Mouse (Mus musculus) stomach, embryonic 15.5 days (tissue): ENCODE measurements around the gene Plekha8. TPM values are rescaled to one million over a fixed set of nuclear protein-coding genes. Genes with fewer than 3 reads are reported as not detected.

ENCODE experiments used
- ATAC-seq: fragments of 200-750 bp; cut with Nextera tagmentation; 2 replicates; pipeline ENCODE4 v1.8.0; 2017; ENCODE audit warnings: low read depth, moderate number of reproducible peaks, moderate TSS enrichment; ENCODE audit not compliant: insufficient read depth, low FRiP score
- H3K27ac ChIP-seq: fragments of 300-500 bp; sonication (generic); 2 replicates; pipeline ENCODE4 v1.5.1; 2015; ENCODE audit warnings: mild to moderate bottlenecking, inconsistent platforms
- H3K27me3 ChIP-seq: fragments of 300-500 bp; sonication (generic); replicated peaks from 2 replicates; pipeline ENCODE4 v1.6.1; 2015; ENCODE audit warnings: inconsistent platforms
- H3K36me3 ChIP-seq: fragments of 300-500 bp; sonication (generic); 2 replicates; pipeline ENCODE4 v1.6.1; 2015; ENCODE audit warnings: inconsistent platforms
- H3K4me1 ChIP-seq: fragments of 300-500 bp; sonication (generic); 2 replicates; pipeline ENCODE4 v1.6.1; 2015; ENCODE audit warnings: inconsistent platforms
- H3K4me2 ChIP-seq: fragments of 300-500 bp; sonication (generic); 2 replicates; pipeline ENCODE4 v1.6.1; 2015; ENCODE audit warnings: mild to moderate bottlenecking, inconsistent platforms
- H3K4me3 ChIP-seq: fragments of 300-500 bp; sonication (generic); replicated peaks from 2 replicates; pipeline ENCODE4 v1.5.1; 2015; ENCODE audit warnings: inconsistent platforms
- H3K9ac ChIP-seq: fragments of 300-500 bp; sonication (generic); 2 replicates; pipeline ENCODE4 v1.6.1; 2015; ENCODE audit warnings: inconsistent platforms
- H3K9me3 ChIP-seq: fragments of 300-500 bp; sonication (generic); 2 replicates; pipeline ENCODE4 v1.6.1; 2016; ENCODE audit warnings: inconsistent platforms
- WGBS: fragments of 180-500 bp; shearing (Covaris S2); methylation state at CpG from one replicate; pipeline ENCODE4 v1.1.7; 2015; 5-methylcytosine and 5-hydroxymethylcytosine counted together
- polyA plus RNA-seq: library from polyadenylated mRNA; unstranded; fragments of >200 nt; fragmentation: Nextera tagmentation; extraction: Ambion mirVana; gene quantifications from 2 replicates; pipeline ENCODE4 v1.2.1, GENCODE M21; 2015

Plekha8 gene
- polyA plus RNA-seq, 1 experiment from 2014 or later: 5.8 TPM

GRCm38 (mm10) chr6:54672901-54673300, 78.0 kb downstream of the Plekha8 start:
- Histone ChIP-seq H3K4me1 (no peaks in the 10 kb centered on the region), H3K36me3 (no peaks in the 10 kb centered on the region), H3K9me3 (no peaks in the 10 kb centered on the region), H3K27me3 (no peaks in the 10 kb centered on the region), H3K4me3 (no peak overlapping the region), H3K9ac (no peak overlapping the region), H3K27ac (no peak overlapping the region), H3K4me2 (no peak overlapping the region)
- 51% methylated on average over 5 of the region's 5 CpGs for WGBS
- ATAC-seq: no peak

- WGBS: 72% methylated on average over 5 of the region's 5 CpGs
- Histone ChIP-seq H3K36me3 (no peaks in the 10 kb centered on the region), H3K4me2 (no peak overlapping the region), H3K4me3 (no peak overlapping the region), H3K27me3 (0 out of 2 replicates have a peak, but pooled peaks cover 4% of the 10 kb centered on the region), H3K9ac (no peak overlapping the region), H3K4me1 (0 out of 2 replicates have a peak, but pooled peaks cover 12% of the 10 kb centered on the region), H3K27ac (no peak overlapping the region), H3K9me3 (no peaks in the 10 kb centered on the region)
- ATAC-seq: no peak
Measured at GRCm38 (mm10) chr6:54679686-54680085, 84.8 kb downstream of the Plekha8 start.

GRCm38 (mm10) chr6:54680891-54681745, 86.2 kb downstream of the Plekha8 start, which contains the start of gene Mturn:
Gene Mturn (plus strand): TSS chr6:54681624.
- peak; percentile 97 for ATAC-seq
- WGBS: 3% methylated on average over 48 of the region's 48 CpGs

DNA sequence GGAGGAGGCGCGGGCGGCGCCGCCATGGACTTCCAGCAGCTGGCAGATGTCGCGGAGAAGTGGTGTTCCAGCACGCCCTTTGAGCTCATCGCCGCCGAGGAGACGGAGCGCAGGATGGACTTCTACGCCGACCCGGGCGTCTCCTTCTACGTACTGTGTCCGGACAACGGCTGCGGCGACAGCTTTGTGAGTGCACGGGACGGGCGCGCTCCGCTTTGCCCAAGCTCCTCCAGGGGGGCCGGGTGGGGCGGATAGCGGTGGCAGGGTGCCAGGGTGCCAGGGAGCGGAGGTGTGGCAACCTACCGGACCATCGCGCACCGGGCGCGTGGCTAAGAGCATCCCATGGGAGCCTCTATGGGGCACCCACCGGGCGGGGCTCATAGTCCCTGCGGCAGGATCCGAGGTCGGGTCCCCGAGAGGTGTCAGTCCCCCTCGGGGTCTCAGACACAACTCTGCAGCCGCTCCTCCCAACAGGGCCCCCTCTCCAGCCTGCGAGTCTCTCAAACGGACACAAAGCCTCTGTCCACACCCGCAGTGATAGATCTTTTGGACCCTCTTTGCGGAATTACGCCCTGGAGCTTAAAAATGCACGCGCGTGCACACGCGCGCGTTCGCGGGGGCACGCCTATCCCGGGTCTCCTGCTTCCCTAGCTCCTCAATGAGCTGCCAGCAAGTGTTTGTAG, 87.0 kb downstream of the Plekha8 start:
- H3K4me1 ChIP-seq: 0 out of 2 replicates have a peak, but pooled peaks cover 12% of the 10 kb centered on the region
- WGBS: under 1% methylated on average over 60 of the region's 61 CpGs
- H3K4me2 ChIP-seq: peak overlapping the region; percentile 94
- peak overlapping the region; percentile 35 for H3K9ac ChIP-seq
- H3K27me3 ChIP-seq: 0 out of 2 replicates have a peak, but pooled peaks cover 7% of the 10 kb centered on the region
- peak overlapping the region; percentile 79 for H3K4me3 ChIP-seq
- no peaks in the 10 kb centered on the region for H3K9me3 ChIP-seq
- H3K27ac ChIP-seq: peak overlapping the region; percentile 55
- no peaks in the 10 kb centered on the region for H3K36me3 ChIP-seq
- peak; percentile 50; the same call in 1 of the 2 replicates for ATAC-seq

More at GRCm38 (mm10) chr6:54680891-54681745, 86.2 kb downstream of the Plekha8 start, which contains the start of gene Mturn:
- Histone ChIP-seq H3K9ac (peak within 1 kb of the TSS; percentile 35), H3K36me3 (no peaks in the 10 kb centered on the region), H3K9me3 (no peaks in the 10 kb centered on the region), H3K4me2 (peak within 1 kb of the TSS; percentile 94), H3K27me3 (0 out of 2 replicates have a peak, but pooled peaks cover 7% of the 10 kb centered on the region), H3K4me3 (peak within 1 kb of the TSS; percentile 79), H3K4me1 (0 out of 2 replicates have a peak, but pooled peaks cover 12% of the 10 kb centered on the region), H3K27ac (peak within 1 kb of the TSS; percentile 55)

DNA sequence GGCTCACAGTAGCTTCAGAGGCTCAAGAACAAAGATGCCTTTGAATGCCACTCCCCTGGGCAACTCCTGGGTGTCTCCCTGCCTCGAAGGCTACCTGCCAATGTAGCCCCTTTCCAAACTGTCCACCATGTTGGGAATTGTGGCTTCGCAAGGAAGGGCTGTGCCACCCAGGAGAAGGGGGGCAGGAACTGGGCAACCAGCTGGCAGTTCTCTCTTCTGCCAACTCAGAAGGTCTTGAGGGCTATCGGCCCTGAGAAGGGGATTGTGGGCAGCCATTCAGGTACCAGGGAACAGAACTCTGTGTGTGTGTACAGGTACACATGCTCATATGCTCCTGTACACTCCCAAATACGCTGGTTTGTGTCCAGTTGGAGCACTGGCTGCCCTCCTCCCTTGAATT, 89.2 kb downstream of the Plekha8 start:
- no peak overlapping the region for H3K4me3 ChIP-seq
- H3K4me2 ChIP-seq: no peak overlapping the region
- ATAC-seq: no peak
- 84% methylated on average over 4 of the region's 4 CpGs for WGBS
- no peak overlapping the region for H3K27ac ChIP-seq
- no peak overlapping the region for H3K9ac ChIP-seq
- 0 out of 2 replicates have a peak, but pooled peaks cover 12% of the 10 kb centered on the region for H3K4me1 ChIP-seq
- 0 out of 2 replicates have a peak, but pooled peaks cover 7% of the 10 kb centered on the region for H3K27me3 ChIP-seq
- no peaks in the 10 kb centered on the region for H3K36me3 ChIP-seq
- no peaks in the 10 kb centered on the region for H3K9me3 ChIP-seq

DNA sequence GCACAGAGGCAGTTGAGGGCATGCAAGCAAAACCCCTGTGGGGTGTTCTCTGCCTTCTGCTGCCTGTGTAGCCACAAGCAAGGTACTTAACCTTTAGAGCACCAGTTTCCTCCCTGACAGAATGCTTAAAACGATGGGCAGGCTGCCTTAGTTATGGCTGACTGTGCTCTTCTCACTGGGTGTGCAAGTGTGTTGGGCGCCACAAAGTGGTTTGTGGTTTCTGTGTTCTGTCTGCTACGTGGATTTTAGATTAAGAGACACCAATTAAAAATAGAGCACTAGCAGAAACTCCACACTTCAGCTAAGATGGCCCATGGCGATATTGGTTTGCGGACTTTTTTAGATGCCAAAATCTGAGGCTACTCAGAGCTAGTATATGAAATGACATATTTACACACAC, 90.2 kb downstream of the Plekha8 start:
- no peak overlapping the region for H3K4me2 ChIP-seq
- WGBS: 79% methylated on average over 5 of the region's 5 CpGs
- ATAC-seq: no peak
- H3K9ac ChIP-seq: no peak overlapping the region
- H3K4me1 ChIP-seq: 0 out of 2 replicates have a peak, but pooled peaks cover 12% of the 10 kb centered on the region
- H3K27ac ChIP-seq: no peak overlapping the region
- H3K4me3 ChIP-seq: no peak overlapping the region
- H3K36me3 ChIP-seq: no peaks in the 10 kb centered on the region
- H3K9me3 ChIP-seq: no peaks in the 10 kb centered on the region
- 0 out of 2 replicates have a peak, but pooled peaks cover 3% of the 10 kb centered on the region for H3K27me3 ChIP-seq

DNA sequence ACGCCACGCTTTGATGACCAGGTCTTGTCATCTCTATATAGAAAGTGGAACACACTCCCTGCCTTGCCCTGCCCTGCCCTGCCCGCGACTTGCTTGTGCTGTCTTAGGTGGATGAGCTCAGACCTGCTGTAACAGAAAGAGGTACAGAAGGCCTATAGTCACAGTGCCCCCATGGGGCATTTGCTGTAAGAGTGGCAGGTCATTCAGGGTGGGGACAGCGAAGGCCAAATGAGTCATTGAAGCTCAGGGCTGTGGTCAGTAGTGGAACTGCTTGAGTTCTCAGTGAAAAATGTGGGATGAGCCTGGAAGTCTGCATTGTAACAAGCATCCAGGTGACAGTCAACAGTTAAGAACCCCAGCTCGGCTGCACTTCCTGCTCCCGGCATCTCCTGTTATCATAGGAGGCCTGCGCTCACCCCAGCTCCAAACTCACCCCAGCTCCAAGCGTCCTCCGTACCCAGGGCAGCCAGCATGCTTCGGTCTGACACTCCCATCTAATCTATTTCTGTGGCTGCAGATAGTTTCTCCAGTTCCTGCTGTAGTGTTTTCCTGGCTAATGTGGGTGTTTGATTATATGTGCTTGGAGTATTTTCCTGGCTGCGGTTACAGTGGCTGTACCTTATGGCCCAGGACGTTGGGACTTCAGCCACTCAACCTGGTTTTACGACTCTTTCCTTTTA, 90.9 kb downstream of the Plekha8 start:
- Histone ChIP-seq H3K4me2 (no peak overlapping the region), H3K27me3 (0 out of 2 replicates have a peak, but pooled peaks cover 3% of the 10 kb centered on the region), H3K4me3 (no peak overlapping the region), H3K4me1 (0 out of 2 replicates have a peak, but pooled peaks cover 8% of the 10 kb centered on the region), H3K36me3 (no peaks in the 10 kb centered on the region), H3K9me3 (no peaks in the 10 kb centered on the region), H3K27ac (no peak overlapping the region), H3K9ac (no peak overlapping the region)
- WGBS: 72% methylated on average over 14 of the region's 14 CpGs
- no peak for ATAC-seq

DNA sequence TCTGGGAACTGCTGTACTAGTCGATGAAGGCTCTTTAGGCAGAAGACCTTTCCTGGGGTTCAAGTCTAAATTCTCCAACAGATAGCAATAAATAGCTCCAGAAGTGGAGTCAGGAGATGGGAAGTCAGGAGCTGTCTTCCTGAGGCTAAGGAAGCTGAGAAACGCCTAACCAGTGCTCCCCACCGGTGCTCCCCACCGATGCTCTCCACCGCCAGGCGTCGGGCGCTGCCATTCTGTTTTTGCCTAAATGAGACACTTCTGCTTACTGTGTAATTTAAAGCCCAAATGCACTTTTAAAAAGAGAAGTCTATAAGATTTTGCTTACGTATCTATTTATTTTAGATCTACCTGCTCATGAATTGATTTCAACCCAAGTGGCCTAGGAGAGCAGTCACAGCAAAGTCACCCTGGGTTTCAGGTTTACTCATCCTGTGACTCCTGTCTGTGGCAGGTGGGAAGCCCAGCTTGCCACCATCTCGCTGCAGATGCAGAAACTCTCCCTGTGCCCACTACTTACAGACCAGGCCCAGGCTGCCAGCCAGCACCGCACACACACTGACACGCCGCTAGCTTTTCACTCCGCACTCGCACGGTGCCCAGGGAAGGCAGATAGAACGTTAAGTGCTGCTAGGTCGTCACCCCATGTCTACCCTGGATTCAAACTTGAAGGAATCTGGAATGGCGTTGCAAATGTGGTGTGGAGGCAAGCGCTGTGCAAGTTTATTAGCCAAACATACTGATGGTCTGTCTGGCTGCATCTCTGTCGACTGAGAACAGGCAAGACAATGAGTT, 92.2 kb downstream of the Plekha8 start:
- Histone ChIP-seq H3K4me3 (no peak overlapping the region), H3K9ac (no peak overlapping the region), H3K4me2 (no peak overlapping the region), H3K9me3 (no peaks in the 10 kb centered on the region), H3K27ac (no peak overlapping the region), H3K36me3 (no peaks in the 10 kb centered on the region), H3K27me3 (0 out of 2 replicates have a peak, but pooled peaks cover 3% of the 10 kb centered on the region), H3K4me1 (0 out of 2 replicates have a peak, but pooled peaks cover 5% of the 10 kb centered on the region)
- 89% methylated on average over 21 of the region's 21 CpGs for WGBS
- ATAC-seq: no peak

DNA sequence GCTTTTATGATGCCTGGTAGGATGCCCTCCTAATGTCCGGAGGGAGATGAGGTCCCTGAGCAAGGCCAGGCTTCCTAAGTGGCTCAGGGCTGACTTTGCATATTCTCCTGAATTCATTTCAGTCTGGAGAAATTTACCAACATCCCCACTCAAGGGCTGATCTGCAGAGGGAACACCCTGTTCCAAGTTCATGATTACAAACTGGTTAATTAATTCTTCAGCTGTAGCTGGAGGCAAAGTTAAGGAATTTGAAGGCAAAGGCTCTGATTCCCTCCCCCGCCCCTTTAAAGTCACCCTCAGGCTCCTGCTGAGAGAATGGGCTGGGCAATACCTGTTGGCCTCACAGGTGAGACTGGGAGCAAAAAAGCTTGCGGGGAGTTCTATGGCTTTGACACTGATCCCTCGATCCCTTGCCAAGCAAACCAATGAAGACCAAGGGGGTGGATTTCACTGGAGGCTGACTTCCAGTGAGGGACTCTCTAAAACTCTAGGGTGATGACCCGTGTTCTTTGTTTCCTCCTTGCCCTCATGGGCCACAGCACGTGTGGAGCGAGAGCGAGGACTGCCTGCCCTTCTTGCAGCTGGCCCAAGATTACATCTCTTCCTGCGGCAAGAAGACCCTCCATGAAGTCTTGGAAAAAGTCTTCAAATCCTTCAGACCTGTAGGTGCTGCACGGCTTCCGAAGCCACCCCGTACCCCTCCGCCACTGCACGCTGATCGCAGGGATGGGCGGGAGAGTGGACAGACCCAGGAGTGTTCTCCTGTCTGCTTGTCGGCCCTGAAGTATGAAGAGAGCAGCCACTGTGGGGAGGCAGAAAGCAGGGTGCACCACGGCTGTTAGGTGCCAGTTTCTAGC, 93.8 kb downstream of the Plekha8 start:
- Histone ChIP-seq H3K4me1 (no peaks in the 10 kb centered on the region), H3K36me3 (no peaks in the 10 kb centered on the region), H3K27me3 (0 out of 2 replicates have a peak, but pooled peaks cover 3% of the 10 kb centered on the region), H3K9ac (no peak overlapping the region), H3K4me2 (no peak overlapping the region), H3K9me3 (no peaks in the 10 kb centered on the region), H3K27ac (no peak overlapping the region), H3K4me3 (no peak overlapping the region)
- ATAC-seq: no peak
- 78% methylated on average over 18 of the region's 18 CpGs for WGBS

- Histone ChIP-seq H3K4me3 (no peak overlapping the region), H3K4me1 (no peaks in the 10 kb centered on the region), H3K9ac (no peak overlapping the region), H3K27me3 (0 out of 2 replicates have a peak, but pooled peaks cover 3% of the 10 kb centered on the region), H3K36me3 (no peaks in the 10 kb centered on the region), H3K9me3 (no peaks in the 10 kb centered on the region), H3K4me2 (no peak overlapping the region), H3K27ac (no peak overlapping the region)
- WGBS: 87% methylated on average over 7 of the region's 7 CpGs
- no peak for ATAC-seq
Measured at GRCm38 (mm10) chr6:54689686-54690085, 94.8 kb downstream of the Plekha8 start.
